Mouse (Mus musculus) heart, adult 2 months (tissue): ENCODE results near the gene Gm6592. TPM values are rescaled to one million over a fixed set of nuclear protein-coding genes. Genes with fewer than 3 reads are reported as not detected.
A peak's percentile ranks its signal among the peaks of the same experiment; 100 is the strongest.

Source experiments
- DNase-seq, 2 experiments: peaks; one replicate each; pipeline ENCODE4 v3.0.0; 2021
- H3K27ac ChIP-seq: fragments of 200-600 bp; 2 replicates; pipeline ENCODE4 v1.8.1; 2022
- H3K27me3 ChIP-seq: fragments of 200-500 bp; 2 replicates; pipeline ENCODE4 v1.6.1; 2012; ENCODE audit warnings: mild to moderate bottlenecking, low read length, inconsistent platforms, mixed read lengths; ENCODE audit not compliant: control insufficient read depth, insufficient read depth
- H3K36me3 ChIP-seq: fragments of 200-500 bp; 2 replicates; pipeline ENCODE4 v1.6.1; 2012; ENCODE audit warnings: low read length, inconsistent platforms; ENCODE audit not compliant: control insufficient read depth, insufficient read depth
- H3K4me1 ChIP-seq: fragments of 200-500 bp; 2 replicates; pipeline ENCODE4 v1.6.1; 2011; ENCODE audit warnings: low read length; ENCODE audit not compliant: control insufficient read depth, insufficient read depth
- H3K4me3 ChIP-seq: fragments of 200-600 bp; 2 replicates; pipeline ENCODE4 v1.8.1; 2022
- H3K79me2 ChIP-seq: fragments of 200-500 bp; replicated peaks from 2 replicates; pipeline ENCODE4 v1.6.1; 2012; ENCODE audit warnings: mild to moderate bottlenecking, inconsistent platforms, low read length, moderate library complexity, mixed read lengths; ENCODE audit not compliant: control insufficient read depth, insufficient read depth
- H3K9ac ChIP-seq: fragments of 200-500 bp; 2 replicates; pipeline ENCODE4 v1.6.1; 2012; ENCODE audit warnings: low read depth, mild to moderate bottlenecking, control low read depth, inconsistent platforms, low read length, mixed read lengths
- CTCF ChIP-seq: fragments of 200-600 bp; IDR thresholded peaks from 2 replicates; pipeline ENCODE4 v1.8.1; 2022; ENCODE audit warnings: antibody characterized with exemption, mild to moderate bottlenecking, moderate library complexity
- EP300 ChIP-seq: fragments of 200-500 bp; IDR thresholded peaks from 2 replicates; pipeline ENCODE4 v1.6.1; 2011; ENCODE audit warnings: low read depth, low read length, control low read depth; ENCODE audit not compliant: insufficient read depth
- POLR2A ChIP-seq: fragments of 200-500 bp; IDR thresholded peaks from 2 replicates; pipeline ENCODE4 v1.6.1; 2011; ENCODE audit warnings: mild to moderate bottlenecking, low read depth, low read length, control low read depth; ENCODE audit not compliant: insufficient read depth
- WGBS: fragments of 180-500 bp; shearing (Covaris S2); methylation state at CpG from one replicate; pipeline ENCODE4 v1.1.7; 2018; 5-methylcytosine and 5-hydroxymethylcytosine counted together
- intact Hi-C: fragments of 180-260 bp; cut with DNase I; formaldehyde crosslinking; loops from one replicate; pipeline ENCODE4 v1.15.1; 2025
- polyA plus RNA-seq: library from polyadenylated mRNA; depleted of rRNA; stranded (reverse); fragments of >200 nt; gene quantifications from 2 replicates; pipeline ENCODE4 v1.2.3, GENCODE M21; 2012; rRNA removed
- total RNA-seq, 2 experiments: library from RNA; stranded (reverse); gene quantifications; 2 replicates each; pipeline ENCODE4 v1.2.3; 2021

Gene Gm6592
- total and polyA plus RNA-seq, 3 experiments = not detected

- Histone ChIP-seq H3K36me3 (no peaks in the 10 kb centered on the region), H3K27me3 (no peaks in the 10 kb centered on the region), H3K4me1 (no peaks in the 10 kb centered on the region), H3K4me3 (no peak overlapping the region; the same call in 1 of the 2 replicates), H3K79me2 (no peaks in the 10 kb centered on the region), H3K27ac (no peak overlapping the region), H3K9ac (no peak overlapping the region)
- intact Hi-C loops = no loop called here
- WGBS = 29% methylated on average over 5 of the region's 9 CpGs
- TF ChIP-seq EP300 (no peak), POLR2A (no peak), CTCF (no peak)
- DNase-seq = no peak
These were observed 48.2 kb downstream of the Gm6592 start for GRCm38 (mm10) chrX:8891975-8892342.

- intact Hi-C loops = no loop called here
- 13% methylated on average over 86 of the region's 95 CpGs for WGBS
These were observed 48.8 kb downstream of the Gm6592 start, which contains the start of gene B630019K06Rik for GRCm38 (mm10) chrX:8892343-8893155. Gene B630019K06Rik (plus strand): TSS chrX:8892382.

GRCm38 (mm10) chrX:8893182-8893651 lies 49.4 kb downstream of the Gm6592 start:
- no peak overlapping the region for H3K27ac ChIP-seq
- 16% methylated on average over 41 of the region's 42 CpGs for WGBS
- DNase-seq = no peak

More at GRCm38 (mm10) chrX:8892343-8893155, 48.8 kb downstream of the Gm6592 start, which contains the start of gene B630019K06Rik:
- Histone ChIP-seq H3K4me3 (peak within 1 kb of the TSS; percentile 56), H3K4me1 (no peaks in the 10 kb centered on the region), H3K27ac (peak within 1 kb of the TSS; percentile 36; the same call in 1 of the 2 replicates), H3K9ac (peak within 1 kb of the TSS; percentile 88), H3K36me3 (no peaks in the 10 kb centered on the region), H3K79me2 (no peaks in the 10 kb centered on the region), H3K27me3 (no peaks in the 10 kb centered on the region)
- DNase-seq = peak; percentile 79 to 83
- TF ChIP-seq CTCF = no peak
- TF ChIP-seq EP300 = no peak
- no peak for TF ChIP-seq POLR2A

More at GRCm38 (mm10) chrX:8893182-8893651, 49.4 kb downstream of the Gm6592 start:
- Histone ChIP-seq H3K4me3 (peak overlapping the region; percentile 56), H3K4me1 (no peaks in the 10 kb centered on the region), H3K36me3 (no peaks in the 10 kb centered on the region), H3K27me3 (no peaks in the 10 kb centered on the region), H3K79me2 (no peaks in the 10 kb centered on the region), H3K9ac (peak overlapping the region; percentile 88)
- intact Hi-C loops = no loop called here
- TF ChIP-seq CTCF = no peak
- no peak for TF ChIP-seq EP300
- TF ChIP-seq POLR2A = no peak

Other genes with a start within 250 kb of the Gm6592 start
- gene Ssxb8, start 153.2 kb upstream of the Gm6592 start, total RNA-seq = not detected
- gene Ssxb8, start 153.2 kb upstream of the Gm6592 start, polyA plus RNA-seq = not detected in 2 replicates
- not detected for gene Ssx9, start 95.6 kb upstream of the Gm6592 start, total RNA-seq
- not detected in 2 replicates for gene Ssx9, start 95.6 kb upstream of the Gm6592 start, polyA plus RNA-seq
- not detected for gene Ssxb5, start 40.3 kb upstream of the Gm6592 start, total RNA-seq
- gene Ssxb5, start 40.3 kb upstream of the Gm6592 start, polyA plus RNA-seq = not detected in 2 replicates
- gene Gm5751, start 30.3 kb downstream of the Gm6592 start, total RNA-seq = not detected
- gene Gm5751, start 30.3 kb downstream of the Gm6592 start, polyA plus RNA-seq = not detected in 2 replicates
- 1 to 10 TPM in 1 of 2 experiments, under 1 TPM in 1; 0.91 to 1.0 TPM for gene B630019K06Rik, start 48.4 kb downstream of the Gm6592 start, total RNA-seq
- gene B630019K06Rik, start 48.4 kb downstream of the Gm6592 start, polyA plus RNA-seq = 0.44 and 0.45 TPM in 2 replicates
- gene Fthl17b, start 119.0 kb downstream of the Gm6592 start, total RNA-seq = not detected
- not detected in 2 replicates for gene Fthl17b, start 119.0 kb downstream of the Gm6592 start, polyA plus RNA-seq
- gene Fthl17c, start 132.6 kb downstream of the Gm6592 start, total RNA-seq = not detected
- not detected in 2 replicates for gene Fthl17c, start 132.6 kb downstream of the Gm6592 start, polyA plus RNA-seq
- gene Fthl17d, start 142.8 kb downstream of the Gm6592 start, total RNA-seq = not detected
- not detected in 2 replicates for gene Fthl17d, start 142.8 kb downstream of the Gm6592 start, polyA plus RNA-seq
- not detected for gene Fthl17e, start 189.5 kb downstream of the Gm6592 start, total RNA-seq
- gene Fthl17e, start 189.5 kb downstream of the Gm6592 start, polyA plus RNA-seq = not detected in 2 replicates
- gene Fthl17f, start 219.0 kb downstream of the Gm6592 start, total RNA-seq = not detected
- not detected in 2 replicates for gene Fthl17f, start 219.0 kb downstream of the Gm6592 start, polyA plus RNA-seq